Mouse (Mus musculus): ENCODE results near the gene Gm20721.
"Not testable (repeated sequence)": the region's sequence is repeated elsewhere in the genome, so short reads cannot be mapped to it uniquely, and the experiment has no call there.

Gene Gm20721

DNA sequence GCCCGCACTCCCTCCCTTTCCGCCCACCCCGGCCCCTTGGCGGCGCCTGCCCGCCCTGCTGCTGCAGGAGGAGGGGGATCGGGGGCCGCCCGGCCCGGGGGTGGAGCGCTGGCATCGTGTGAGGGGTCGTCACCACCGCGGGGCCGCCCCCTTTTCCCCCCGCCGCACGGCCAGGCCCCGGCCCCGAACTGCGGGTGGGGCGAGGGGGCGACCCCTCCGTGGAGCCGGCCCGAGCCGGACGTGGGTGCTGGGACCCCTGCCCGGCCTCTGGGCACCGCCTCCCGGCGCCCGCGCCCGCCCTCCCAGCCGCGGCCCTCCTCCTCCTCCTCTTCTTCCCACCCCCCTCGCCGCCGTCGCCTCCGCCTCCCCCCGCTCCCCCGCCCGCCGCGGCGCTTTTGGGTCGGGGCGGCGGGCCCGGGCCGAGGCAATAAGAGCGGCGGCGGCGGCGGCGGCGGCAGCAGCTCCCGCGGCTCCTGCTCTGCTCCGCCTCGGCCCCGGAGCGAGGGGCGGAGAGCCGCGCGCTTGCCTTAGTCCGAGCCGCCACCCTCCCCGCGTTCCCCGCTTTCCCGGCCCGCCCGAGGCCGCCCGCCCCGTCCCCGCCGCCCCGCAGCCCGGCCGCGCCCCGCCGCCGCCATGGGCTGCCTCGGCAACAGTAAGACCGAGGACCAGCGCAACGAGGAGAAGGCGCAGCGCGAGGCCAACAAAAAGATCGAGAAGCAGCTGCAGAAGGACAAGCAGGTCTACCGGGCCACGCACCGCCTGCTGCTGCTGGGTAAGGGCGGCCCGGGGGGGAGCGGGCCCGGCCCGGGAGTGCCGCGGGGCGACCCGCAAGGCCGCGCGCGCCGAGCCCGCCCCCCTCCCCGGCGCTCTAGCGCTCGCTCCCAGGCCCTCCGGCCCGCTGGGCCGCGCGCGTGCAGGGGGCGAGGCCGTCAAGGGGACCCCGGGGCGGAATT, 16.6 kb downstream of the Gm20721 start:
- DNase-seq (ENCODE audit: low spot score in 2 of 2) = peak; percentile 50 to 54

DNA sequence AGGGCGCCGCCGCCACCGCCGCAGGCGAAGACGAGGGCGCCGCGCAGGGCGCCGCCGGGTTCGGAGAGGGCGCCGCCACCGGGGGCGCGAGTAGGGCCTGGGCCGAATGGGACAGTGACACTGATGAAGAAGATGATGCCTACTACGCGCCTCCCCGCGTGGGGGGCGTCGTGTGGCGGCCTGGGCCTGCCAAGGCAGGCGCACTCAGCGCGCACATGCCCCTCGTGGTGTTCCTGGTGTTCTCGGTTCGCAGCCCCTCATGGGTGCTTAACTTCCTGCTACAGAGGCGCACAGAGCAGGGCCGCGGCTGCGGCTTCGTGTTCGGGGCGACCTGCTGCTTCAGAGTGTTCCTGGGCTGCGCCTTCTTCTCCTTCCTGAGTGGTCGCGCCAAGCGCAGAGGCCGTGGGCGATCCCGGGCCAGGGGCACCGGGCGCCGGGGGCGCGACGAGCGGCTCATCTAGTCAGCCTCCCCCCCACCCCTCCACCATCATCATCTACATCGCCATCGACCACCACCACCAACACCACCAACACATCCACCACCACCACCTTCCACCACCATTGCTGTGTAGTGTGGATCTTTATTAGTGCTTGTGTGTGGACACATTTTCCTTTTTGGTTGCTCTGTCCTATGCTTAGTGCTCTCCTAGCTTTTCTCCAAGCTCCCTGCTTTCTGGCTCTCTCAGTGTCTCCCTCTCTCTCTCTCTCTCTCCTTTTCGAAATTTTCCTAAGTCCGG, 17.4 kb downstream of the Gm20721 start:
- peak in 1 of 2 experiments; percentile 49 for DNase-seq (ENCODE audit: low spot score in 2 of 2)

DNA sequence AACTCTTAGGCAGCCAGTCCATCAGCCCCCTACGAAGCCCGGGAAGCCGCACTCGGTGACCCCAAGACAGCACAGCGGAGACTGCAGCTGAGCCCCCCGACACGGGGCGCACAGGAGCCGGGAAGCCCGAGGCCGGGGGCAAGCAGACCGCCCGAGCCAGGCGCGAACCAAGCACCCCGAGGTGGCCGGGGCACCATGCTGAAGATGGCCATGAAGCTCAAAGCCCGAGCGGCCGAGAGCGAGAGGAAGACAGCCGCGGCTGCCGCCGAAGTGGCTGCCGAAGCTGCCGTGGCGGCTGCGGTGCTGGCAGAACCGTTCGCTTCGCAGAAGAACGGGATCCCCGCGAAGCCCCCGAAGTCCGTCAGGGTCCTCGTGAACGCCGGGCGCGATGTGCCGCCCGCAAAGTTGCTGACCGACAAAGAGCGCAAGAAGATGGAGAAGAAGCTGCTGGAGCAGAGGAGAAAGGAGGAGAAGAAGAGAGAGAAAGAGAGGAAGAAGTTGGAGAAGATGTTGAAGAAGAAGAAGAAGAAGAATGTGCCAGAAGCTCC, 18.1 kb downstream of the Gm20721 start:
- DNase-seq (ENCODE audit: low spot score in 2 of 2) = no peak

- peak; percentile 44 to 62 for DNase-seq (ENCODE audit: low spot score in 2 of 2)
These were observed 19.1 kb downstream of the Gm20721 start for GRCm38 (mm10) chr2:174327295-174327981.

- no peak for DNase-seq (ENCODE audit: low spot score in 2 of 2)
These were observed 20.0 kb downstream of the Gm20721 start for GRCm38 (mm10) chr2:174326481-174326880.

DNA sequence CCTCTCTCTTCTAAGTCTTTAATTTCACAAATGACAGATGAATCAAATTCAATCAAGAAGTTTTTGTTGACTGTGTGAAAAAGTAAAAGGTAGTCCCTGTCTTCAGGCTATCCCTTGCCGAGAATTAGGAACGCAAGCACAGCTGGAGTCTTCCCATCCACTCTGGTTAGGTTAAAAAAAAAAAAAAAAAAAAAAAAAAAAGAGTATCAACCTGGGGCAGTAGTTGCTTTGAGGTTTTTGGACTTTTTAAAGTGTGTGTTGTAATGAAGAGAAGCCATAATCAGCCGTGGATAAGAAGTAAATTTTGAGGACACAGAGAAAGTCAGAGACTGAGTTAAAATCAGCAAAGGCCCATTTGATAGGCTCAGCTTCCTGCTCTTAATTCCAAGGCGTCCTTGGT, 20.5 kb downstream of the Gm20721 start:
- DNase-seq (ENCODE audit: low spot score in 2 of 2) = no peak

DNA sequence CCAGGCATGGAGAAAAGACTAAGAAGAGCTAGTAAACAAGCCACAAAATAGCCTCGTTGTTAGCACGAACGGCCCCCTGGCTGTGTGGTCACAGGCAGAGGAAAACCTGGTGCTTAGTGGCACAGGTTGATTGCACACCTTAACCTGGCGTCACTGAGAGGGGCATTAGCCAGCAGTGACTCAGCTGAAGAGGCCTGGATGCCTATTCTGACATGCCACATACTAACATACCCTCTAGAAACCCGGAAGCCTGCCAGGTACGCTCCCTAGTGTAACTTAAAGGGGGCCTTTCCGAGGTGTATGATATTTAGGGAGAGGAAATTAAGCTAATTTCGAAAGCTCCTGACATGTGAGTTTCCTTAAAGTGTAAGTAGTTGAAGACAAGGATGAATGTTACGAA, 29.9 kb downstream of the Gm20721 start:
- no peak for DNase-seq (ENCODE audit: low spot score in 2 of 2)

DNA sequence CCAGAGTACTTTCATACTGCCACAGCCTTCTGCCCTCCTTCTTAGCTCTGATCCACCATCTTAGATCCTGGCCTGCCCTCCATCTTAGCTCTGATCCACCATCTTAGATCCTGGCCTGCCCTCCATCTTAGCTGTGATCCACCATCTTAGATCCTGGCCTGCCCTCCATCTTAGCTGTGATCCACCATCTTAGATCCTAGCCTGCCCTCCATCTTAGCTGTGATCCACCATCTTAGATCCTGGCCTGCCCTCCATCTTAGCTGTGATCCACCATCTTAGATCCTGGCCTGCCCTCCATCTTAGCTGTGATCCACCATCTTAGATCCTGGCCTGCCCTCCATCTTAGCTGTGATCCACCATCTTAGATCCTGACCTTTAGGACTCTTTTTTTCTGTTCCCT, 31.1 kb downstream of the Gm20721 start:
- DNase-seq (ENCODE audit: low spot score in 2 of 2) = not testable (repeated sequence)

- DNase-seq (ENCODE audit: low spot score in 2 of 2) = no peak
These were observed 33.9 kb downstream of the Gm20721 start for GRCm38 (mm10) chr2:174312661-174313060.

DNA sequence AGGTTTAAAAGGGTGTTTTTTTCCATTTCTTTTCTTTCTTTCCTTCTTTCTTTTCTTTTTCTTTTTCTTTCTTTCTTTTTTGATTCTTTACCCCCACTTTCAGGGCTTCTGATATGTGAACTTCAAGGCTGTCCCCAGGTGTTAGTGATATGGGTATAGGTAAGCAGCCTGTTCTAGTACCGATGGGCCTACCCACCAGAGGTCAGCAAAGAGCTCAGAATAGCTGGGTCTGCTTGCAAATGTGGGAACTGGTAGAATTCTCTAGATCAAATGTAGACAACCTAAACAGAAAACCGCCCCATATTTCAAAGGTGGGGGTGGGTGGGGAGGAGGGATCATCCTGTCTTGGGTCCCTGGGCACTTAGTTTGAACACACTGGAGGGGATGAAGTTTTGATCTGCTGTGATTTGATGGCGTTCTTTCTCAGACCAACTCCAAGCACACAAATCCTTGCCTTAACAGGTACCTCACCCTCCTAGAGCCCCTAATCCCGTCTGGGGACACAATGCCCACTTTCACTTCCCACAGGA, 34.3 kb downstream of the Gm20721 start:
- DNase-seq (ENCODE audit: low spot score in 2 of 2) = peak; percentile 50 to 73

GRCm38 (mm10) chr2:174311613-174312012, 34.9 kb downstream of the Gm20721 start:
- DNase-seq (ENCODE audit: low spot score in 2 of 2) = no peak

DNA sequence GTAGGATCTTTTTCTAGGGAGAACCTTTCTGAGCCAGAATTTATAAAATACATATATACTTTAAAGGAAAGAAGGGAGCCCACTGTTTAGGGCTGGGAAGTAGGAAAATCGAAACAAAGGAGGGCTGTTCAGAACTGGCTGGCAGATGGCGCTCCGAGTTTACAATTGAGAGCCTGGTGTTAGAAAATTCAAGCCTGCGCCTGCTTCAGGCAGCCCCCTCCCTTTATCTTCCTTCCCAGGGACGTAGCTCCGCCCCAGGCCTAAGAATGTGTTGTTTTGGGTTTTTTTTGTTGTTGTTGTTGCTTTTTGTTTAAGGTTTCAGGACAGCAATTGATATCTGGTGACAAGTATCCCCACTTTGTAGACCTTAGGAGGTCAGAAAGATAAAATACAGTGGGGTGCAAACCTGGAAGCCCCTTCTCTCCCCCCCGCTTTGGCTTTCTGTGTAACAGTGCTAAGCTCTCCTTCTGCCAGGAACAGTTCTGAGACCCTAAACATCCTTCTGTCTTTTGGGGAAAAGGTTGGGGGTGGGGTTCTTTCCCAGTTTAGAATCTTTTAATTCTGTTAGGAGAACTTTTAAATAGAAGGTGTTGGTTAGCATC, 35.5 kb downstream of the Gm20721 start:
- DNase-seq (ENCODE audit: low spot score in 2 of 2) = no peak

- DNase-seq (ENCODE audit: low spot score in 2 of 2) = no peak
These were observed 38.6 kb downstream of the Gm20721 start for GRCm38 (mm10) chr2:174307903-174308302.

DNA sequence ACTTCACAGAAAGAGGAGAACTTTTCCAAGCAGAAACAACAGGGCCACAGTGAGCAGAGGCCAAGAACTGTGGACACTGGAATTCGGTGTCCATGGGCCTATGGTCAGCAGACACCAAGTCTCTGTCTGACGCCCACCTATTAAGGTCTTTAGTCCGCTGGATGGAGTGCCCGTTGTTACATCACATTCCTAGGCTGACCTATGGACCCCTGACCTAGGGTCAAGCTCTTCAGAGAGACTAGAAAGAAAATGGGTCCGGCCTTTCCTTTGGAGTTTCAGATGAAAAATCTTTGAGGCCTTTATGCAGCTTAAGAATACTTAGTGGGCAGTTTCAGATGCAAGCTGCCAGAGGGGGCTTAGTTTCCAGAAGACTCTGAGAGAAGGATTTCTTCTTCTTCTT, 40.9 kb downstream of the Gm20721 start:
- DNase-seq (ENCODE audit: low spot score in 2 of 2) = no peak

- DNase-seq (ENCODE audit: low spot score in 2 of 2) = no peak
These were observed 44.0 kb downstream of the Gm20721 start for GRCm38 (mm10) chr2:174302526-174302925.

GRCm38 (mm10) chr2:174300666-174301065, 45.8 kb downstream of the Gm20721 start:
- no peak for DNase-seq (ENCODE audit: low spot score in 2 of 2)

- no peak for DNase-seq (ENCODE audit: low spot score in 2 of 2)
These were observed 46.3 kb downstream of the Gm20721 start for GRCm38 (mm10) chr2:174300186-174300585.

DNA sequence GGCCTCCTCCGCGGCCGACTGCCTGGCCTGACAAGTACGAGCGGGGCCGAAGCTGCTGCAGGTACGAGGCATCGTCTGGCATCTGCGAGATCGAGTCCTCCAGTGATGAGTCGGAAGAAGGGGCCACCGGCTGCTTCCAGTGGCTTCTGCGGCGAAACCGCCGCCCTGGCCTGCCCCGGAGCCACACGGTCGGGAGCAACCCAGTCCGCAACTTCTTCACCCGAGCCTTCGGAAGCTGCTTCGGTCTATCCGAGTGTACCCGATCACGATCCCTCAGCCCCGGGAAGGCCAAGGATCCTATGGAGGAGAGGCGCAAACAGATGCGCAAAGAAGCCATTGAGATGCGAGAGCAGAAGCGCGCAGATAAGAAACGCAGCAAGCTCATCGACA, 46.7 kb downstream of the Gm20721 start:
- no peak for DNase-seq (ENCODE audit: low spot score in 2 of 2)

- no peak for DNase-seq (ENCODE audit: low spot score in 2 of 2)
These were observed 47.3 kb downstream of the Gm20721 start for GRCm38 (mm10) chr2:174299091-174299770.

DNA sequence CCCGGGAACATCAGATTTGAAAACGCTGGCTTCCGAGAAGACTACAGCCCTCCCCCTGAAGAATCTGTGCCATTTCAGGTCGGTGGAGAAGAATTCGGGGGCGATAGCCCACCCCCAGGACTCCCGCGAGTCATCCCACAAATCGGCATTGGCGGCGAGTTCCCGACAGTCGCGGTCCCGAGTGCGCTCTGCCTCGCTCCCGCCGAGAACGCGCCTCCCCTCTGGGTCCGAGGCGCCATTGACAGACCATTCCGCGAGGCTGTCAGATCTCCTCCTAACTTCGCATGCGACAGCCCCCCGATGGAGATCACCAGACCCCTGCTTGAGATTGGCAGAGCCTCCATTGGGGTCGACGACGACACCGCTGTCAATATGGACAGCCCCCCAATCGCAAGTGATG, 48.0 kb downstream of the Gm20721 start:
- no peak for DNase-seq (ENCODE audit: low spot score in 2 of 2)

- no peak for DNase-seq (ENCODE audit: low spot score in 2 of 2)
These were observed 48.7 kb downstream of the Gm20721 start for GRCm38 (mm10) chr2:174297851-174298250.
